Mouse (Mus musculus): Measurements from ENCODE around the gene Capn11. TPM values are rescaled to one million over a fixed set of nuclear protein-coding genes. Genes with fewer than 3 reads are reported as not detected.

Gene Capn11
- polyA plus RNA-seq, 1 experiment from 2014 or later = 0.81 TPM

DNA sequence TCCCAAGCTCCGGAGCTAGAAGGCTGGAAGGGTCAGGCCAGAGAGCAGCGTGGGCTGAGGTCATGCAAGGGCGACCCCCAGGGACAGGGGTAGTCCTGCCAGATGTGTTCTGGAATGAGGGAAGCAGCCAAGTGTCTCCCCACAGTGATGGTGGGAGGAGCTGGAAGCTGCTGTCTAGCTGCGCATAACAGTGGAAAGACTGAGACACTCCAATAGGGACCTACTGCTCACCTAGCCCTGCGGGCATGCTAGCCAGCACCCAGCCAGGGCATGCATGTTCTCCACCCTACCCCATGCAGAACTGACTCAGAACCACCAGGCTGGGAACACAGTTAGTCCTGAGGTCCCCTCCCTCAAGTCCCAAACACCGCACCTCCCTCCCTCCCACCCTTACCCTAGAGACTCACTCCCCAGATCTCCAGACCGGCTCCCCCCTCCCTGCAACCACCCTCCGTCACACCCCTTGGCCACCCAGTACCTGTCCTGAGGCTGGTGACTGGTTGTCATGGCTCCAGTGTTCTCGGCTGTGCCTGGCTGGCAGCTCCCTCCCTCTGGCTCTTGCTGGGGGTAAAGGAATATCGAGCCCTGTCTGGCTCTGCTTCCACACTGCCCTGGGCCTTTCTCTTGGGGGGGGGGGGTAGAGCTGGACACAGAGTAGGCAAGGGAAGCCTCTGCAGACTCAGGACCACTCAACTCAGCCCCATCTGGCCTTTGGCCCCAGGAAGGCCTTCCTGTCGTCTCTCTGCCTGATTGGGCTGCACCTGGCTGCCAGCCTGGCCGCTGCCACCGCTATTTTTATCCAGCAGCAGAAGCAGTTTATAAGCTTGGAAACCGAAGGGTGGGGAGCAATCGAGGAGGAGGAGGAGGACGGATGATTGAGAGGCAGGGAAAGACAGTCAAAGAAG, 67.2 kb downstream of the Capn11 start:
- H3K27ac ChIP-seq (replicated peaks) = peak overlapping the region; percentile 53
- 44% methylated on average over 16 of the region's 16 CpGs for WGBS
- DNase-seq (ENCODE audit: low spot score) = no peak
- H3K36me3 ChIP-seq (replicated peaks) = peaks cover 29% of the 10 kb centered on the region
- peaks cover 51% of the 10 kb centered on the region for H3K27me3 ChIP-seq (replicated peaks; ENCODE audit: low read depth, poor library complexity, severe bottlenecking)
- H3K4me1 ChIP-seq = peaks cover 71% of the 10 kb centered on the region
- peak overlapping the region; percentile 68 for H3K4me3 ChIP-seq
- H3K9me3 ChIP-seq = no peaks in the 10 kb centered on the region; the same call in 1 of the 2 replicates

DNA sequence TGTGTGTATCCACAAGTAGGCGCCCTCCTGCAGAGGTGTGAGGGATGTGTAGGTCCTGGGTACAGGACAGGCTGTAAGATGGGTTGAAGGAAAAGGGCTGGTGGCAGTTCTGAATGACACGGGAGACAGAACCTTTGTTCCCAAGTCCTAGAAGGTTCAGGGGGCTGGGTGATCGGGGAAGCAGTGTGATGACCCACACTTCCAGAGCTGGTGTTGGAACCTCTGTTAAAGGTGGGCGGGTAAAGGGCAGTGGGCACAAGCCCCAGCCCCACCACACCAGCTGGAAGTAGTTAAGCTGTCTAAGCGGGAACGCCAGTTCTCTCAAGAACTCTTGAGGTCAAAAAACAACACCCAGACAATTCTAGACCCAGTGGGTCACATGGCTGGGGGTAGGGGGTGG, 68.7 kb downstream of the Capn11 start:
- no peak for DNase-seq (ENCODE audit: low spot score)
- H3K4me1 ChIP-seq = peaks cover 66% of the 10 kb centered on the region

DNA sequence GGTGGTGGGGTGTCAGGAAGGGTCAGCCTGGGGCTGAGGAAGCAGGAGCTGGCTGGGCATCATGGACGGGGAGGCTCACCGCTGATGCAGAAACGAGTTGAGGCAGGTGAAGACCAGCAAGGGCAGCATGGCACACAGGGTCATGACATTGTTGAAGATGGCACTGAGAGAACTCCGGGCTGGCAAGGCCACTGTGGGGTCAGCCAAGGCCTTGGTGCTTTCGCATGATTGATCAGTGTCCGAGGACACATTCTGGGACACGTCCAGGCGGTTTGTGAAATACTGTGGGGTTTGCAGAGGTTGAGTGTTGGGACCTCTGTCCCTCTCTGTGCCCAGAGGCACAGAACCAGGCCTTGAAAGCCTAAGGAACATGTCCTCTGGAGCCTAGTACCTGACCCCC, 69.3 kb downstream of the Capn11 start:
- peaks cover 30% of the 10 kb centered on the region for H3K27me3 ChIP-seq (replicated peaks; ENCODE audit: low read depth, poor library complexity, severe bottlenecking)
- WGBS = 94% methylated on average over 8 of the region's 8 CpGs
- H3K4me3 ChIP-seq = no peak overlapping the region
- peaks cover 4% of the 10 kb centered on the region; the same call in 1 of the 2 replicates for H3K9me3 ChIP-seq
- no peak for DNase-seq (ENCODE audit: low spot score)
- H3K36me3 ChIP-seq (replicated peaks) = peaks cover 38% of the 10 kb centered on the region
- 0 out of 2 replicates have a peak overlapping the region, but pooled peaks have one; percentile 40 for H3K27ac ChIP-seq (replicated peaks)
- peaks cover 66% of the 10 kb centered on the region for H3K4me1 ChIP-seq

More for the DNA sequence above, 68.7 kb downstream of the Capn11 start:
- peaks cover 38% of the 10 kb centered on the region for H3K36me3 ChIP-seq (replicated peaks)
- H3K27ac ChIP-seq (replicated peaks) = peak overlapping the region; percentile 40; the same call in 1 of the 2 replicates
- H3K27me3 ChIP-seq (replicated peaks; ENCODE audit: low read depth, poor library complexity, severe bottlenecking) = peaks cover 36% of the 10 kb centered on the region
- H3K4me3 ChIP-seq = no peak overlapping the region
- 63% methylated on average over 6 of the region's 6 CpGs for WGBS
- H3K9me3 ChIP-seq = peaks cover 4% of the 10 kb centered on the region; the same call in 1 of the 2 replicates

DNA sequence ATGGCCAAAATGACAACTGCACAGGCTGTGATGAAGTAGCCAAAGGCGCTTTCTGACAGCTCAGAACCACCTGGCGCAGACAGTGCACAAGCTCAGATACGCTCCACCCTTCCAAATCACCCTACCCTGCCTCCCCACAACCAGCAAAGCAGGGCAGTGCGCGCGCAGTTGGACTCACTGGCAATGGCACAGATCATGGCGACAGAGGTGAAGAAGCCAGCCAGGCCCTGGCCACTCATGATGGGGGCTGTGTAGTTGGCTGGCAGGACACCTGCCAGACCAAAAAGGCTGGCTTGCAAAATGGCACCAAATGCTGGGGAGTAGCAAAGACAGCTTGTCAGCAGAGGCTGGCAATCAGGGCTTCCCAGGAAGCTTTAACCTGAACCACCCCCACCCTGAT, 69.9 kb downstream of the Capn11 start:
- no peak overlapping the region for H3K4me3 ChIP-seq
- H3K27me3 ChIP-seq (replicated peaks; ENCODE audit: low read depth, poor library complexity, severe bottlenecking) = peaks cover 24% of the 10 kb centered on the region
- WGBS = 96% methylated on average over 7 of the region's 7 CpGs
- peaks cover 38% of the 10 kb centered on the region for H3K36me3 ChIP-seq (replicated peaks)
- peaks cover 4% of the 10 kb centered on the region; the same call in 1 of the 2 replicates for H3K9me3 ChIP-seq
- H3K27ac ChIP-seq (replicated peaks) = no peak overlapping the region
- DNase-seq (ENCODE audit: low spot score) = no peak
- peaks cover 66% of the 10 kb centered on the region for H3K4me1 ChIP-seq

DNA sequence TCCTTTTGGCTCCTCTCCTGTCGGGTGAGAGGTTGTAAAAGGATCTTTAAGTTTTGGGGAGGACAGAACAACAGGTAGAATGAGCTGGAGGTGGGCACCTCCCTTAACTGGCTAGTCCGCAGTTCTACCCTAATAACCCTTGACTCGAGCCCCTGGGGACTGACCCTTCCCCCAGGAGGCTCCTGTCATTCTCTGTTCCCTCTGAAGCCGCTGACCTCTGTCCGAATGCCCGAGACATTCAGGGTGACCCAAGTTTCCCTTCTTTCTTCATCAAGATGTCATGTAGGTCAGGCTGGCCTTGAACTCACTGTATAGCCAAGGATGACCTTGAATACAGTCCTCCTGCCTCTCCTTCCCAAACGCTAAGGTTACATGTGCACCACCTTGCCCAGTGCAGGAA, 70.8 kb downstream of the Capn11 start:
- 92% methylated on average over 7 of the region's 7 CpGs for WGBS
- peaks cover 62% of the 10 kb centered on the region for H3K4me1 ChIP-seq

GRCm38 (mm10) chr17:45586449-45586837, 72.7 kb downstream of the Capn11 start:
- Histone ChIP-seq H3K9me3 (peaks cover 4% of the 10 kb centered on the region; the same call in 1 of the 2 replicates), H3K27me3 (replicated peaks; ENCODE audit: low read depth, poor library complexity, severe bottlenecking) (no peaks in the 10 kb centered on the region), H3K36me3 (replicated peaks) (peaks cover 38% of the 10 kb centered on the region), H3K27ac (replicated peaks) (peak overlapping the region; percentile 87; the same call in 1 of the 2 replicates), H3K4me1 (peaks cover 46% of the 10 kb centered on the region), H3K4me3 (no peak overlapping the region)
- peak; percentile 50 for DNase-seq (ENCODE audit: low spot score)
- WGBS = 96% methylated on average over 3 of the region's 3 CpGs

More for the DNA sequence above, 70.8 kb downstream of the Capn11 start:
- DNase-seq (ENCODE audit: low spot score) = no peak
- peaks cover 15% of the 10 kb centered on the region for H3K27me3 ChIP-seq (replicated peaks; ENCODE audit: low read depth, poor library complexity, severe bottlenecking)
- H3K4me3 ChIP-seq = no peak overlapping the region
- peaks cover 38% of the 10 kb centered on the region for H3K36me3 ChIP-seq (replicated peaks)
- H3K9me3 ChIP-seq = peaks cover 4% of the 10 kb centered on the region; the same call in 1 of the 2 replicates
- no peak overlapping the region for H3K27ac ChIP-seq (replicated peaks)

GRCm38 (mm10) chr17:45585725-45586448, 73.2 kb downstream of the Capn11 start:
- DNase-seq (ENCODE audit: low spot score) = no peak
- WGBS = 55% methylated on average over 23 of the region's 23 CpGs
- peaks cover 4% of the 10 kb centered on the region; the same call in 1 of the 2 replicates for H3K9me3 ChIP-seq

GRCm38 (mm10) chr17:45584939-45585678, 74.0 kb downstream of the Capn11 start:
- Histone ChIP-seq H3K27ac (replicated peaks) (peak overlapping the region; percentile 87), H3K27me3 (replicated peaks; ENCODE audit: low read depth, poor library complexity, severe bottlenecking) (no peaks in the 10 kb centered on the region), H3K4me3 (peak overlapping the region; percentile 37), H3K36me3 (replicated peaks) (peaks cover 37% of the 10 kb centered on the region), H3K4me1 (peaks cover 42% of the 10 kb centered on the region), H3K9me3 (peaks cover 4% of the 10 kb centered on the region; the same call in 1 of the 2 replicates)
- DNase-seq (ENCODE audit: low spot score) = peak; percentile 90
- WGBS = 8% methylated on average over 14 of the region's 14 CpGs

More at GRCm38 (mm10) chr17:45585725-45586448, 73.2 kb downstream of the Capn11 start:
- H3K27ac ChIP-seq (replicated peaks) = peak overlapping the region; percentile 87
- peaks cover 38% of the 10 kb centered on the region for H3K36me3 ChIP-seq (replicated peaks)
- 0 out of 2 replicates have a peak overlapping the region, but pooled peaks have one; percentile 29 for H3K4me3 ChIP-seq
- peaks cover 46% of the 10 kb centered on the region for H3K4me1 ChIP-seq
- H3K27me3 ChIP-seq (replicated peaks; ENCODE audit: low read depth, poor library complexity, severe bottlenecking) = no peaks in the 10 kb centered on the region

DNA sequence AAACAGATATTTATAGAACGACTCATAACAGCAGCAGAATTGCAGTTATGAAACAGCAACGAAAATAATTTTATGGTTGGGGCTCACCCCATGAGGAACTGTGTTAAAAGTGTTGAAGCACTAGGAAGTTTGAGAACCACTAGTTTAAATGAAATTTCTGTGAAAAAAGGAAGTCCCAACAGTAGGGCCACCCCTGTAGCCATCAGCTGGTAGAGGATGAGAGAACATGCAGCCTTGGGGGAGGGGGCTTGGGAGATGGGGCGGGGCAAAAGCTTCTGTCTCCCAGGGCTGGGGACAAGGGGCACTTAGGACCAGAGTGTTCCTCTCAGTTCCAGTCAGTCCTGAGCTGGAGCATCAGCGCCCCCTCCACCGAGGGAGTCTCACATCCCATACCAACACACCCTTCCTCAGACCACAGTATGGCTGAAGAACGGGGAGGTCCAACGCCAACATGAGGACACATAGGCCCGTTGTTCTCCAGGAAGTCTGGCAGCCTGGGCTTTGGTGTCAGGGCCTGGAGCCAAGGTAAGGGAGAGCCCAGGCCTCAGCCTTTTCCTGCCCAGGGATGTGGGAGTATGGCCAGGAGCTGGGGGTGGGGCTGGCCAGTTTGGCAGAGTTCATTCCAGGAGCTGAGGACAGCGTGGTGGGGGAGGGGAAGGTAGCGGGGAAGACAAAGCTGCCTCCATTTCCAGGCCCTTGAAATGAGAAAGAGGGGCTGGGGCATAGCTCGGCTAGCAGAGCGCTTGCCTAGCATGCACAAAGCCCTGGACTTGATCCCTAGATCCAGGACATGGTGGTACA, 74.8 kb downstream of the Capn11 start:
- H3K4me1 ChIP-seq = peaks cover 40% of the 10 kb centered on the region
- peaks cover 29% of the 10 kb centered on the region for H3K36me3 ChIP-seq (replicated peaks)
- H3K27ac ChIP-seq (replicated peaks) = peak overlapping the region; percentile 87
- peak; percentile 73 for DNase-seq (ENCODE audit: low spot score)
- 28% methylated on average over 12 of the region's 12 CpGs for WGBS
- H3K27me3 ChIP-seq (replicated peaks; ENCODE audit: low read depth, poor library complexity, severe bottlenecking) = no peaks in the 10 kb centered on the region
- H3K9me3 ChIP-seq = peaks cover 4% of the 10 kb centered on the region; the same call in 1 of the 2 replicates
- peak overlapping the region; percentile 37 for H3K4me3 ChIP-seq

DNA sequence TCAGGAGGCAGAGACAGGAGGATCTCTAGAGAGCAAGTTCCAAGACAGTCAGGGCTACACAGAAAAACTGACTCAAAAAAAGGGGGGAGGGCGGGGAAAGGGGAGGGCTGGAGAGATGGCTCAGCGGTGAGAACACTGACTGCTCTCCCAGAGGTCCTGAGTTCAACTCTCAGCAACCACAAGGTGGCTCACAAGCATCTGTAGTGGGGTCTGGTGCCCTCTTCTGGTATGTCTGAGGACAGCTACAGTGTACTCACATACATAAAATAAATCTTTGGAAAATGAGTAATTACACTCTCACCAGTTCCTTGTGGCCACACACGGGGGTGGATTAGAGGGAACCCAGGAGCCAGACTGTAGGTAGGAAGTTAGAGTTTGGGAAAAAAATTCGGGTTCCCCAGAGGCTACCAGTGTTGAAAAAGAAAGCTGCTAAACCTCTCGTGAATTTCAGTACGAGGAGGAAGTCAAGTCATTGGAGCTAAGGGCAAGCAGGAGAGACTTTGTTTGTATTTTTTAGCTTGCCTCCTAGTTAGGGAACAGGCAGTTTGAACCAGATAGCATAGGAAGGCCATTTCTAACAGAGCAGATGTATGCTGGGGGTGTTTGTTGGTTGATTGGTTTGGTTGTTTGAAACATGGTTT, 76.3 kb downstream of the Capn11 start:
- Histone ChIP-seq H3K4me1 (peaks cover 40% of the 10 kb centered on the region), H3K27me3 (replicated peaks; ENCODE audit: low read depth, poor library complexity, severe bottlenecking) (no peaks in the 10 kb centered on the region), H3K36me3 (replicated peaks) (peaks cover 15% of the 10 kb centered on the region), H3K9me3 (peaks cover 4% of the 10 kb centered on the region; the same call in 1 of the 2 replicates), H3K27ac (replicated peaks) (no peak overlapping the region), H3K4me3 (no peak overlapping the region)
- no peak for DNase-seq (ENCODE audit: low spot score)
- WGBS = 73% methylated on average over 6 of the region's 6 CpGs

DNA sequence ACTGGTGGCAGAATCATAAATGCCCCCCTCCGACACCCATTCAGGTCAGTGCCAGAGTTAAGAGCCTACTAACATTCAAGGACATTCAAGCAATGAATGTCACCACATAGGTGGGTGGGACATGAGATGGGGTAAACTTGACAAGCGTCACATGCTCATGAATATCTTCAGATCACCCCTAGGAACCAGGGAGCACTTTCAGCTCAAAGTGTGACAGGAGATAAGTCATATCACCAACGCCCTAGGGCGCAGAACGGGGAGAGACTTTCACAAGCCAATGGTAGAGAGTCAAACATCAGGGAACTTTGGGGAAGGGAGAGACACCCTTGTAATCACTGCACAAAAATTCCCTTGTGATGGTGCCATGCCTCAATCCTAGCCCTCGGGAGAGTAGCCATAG, 76.9 kb downstream of the Capn11 start:
- no peaks in the 10 kb centered on the region for H3K27me3 ChIP-seq (replicated peaks; ENCODE audit: low read depth, poor library complexity, severe bottlenecking)
- no peak for DNase-seq (ENCODE audit: low spot score)
- H3K27ac ChIP-seq (replicated peaks) = no peak overlapping the region
- WGBS = 91% methylated on average over 6 of the region's 6 CpGs
- peaks cover 4% of the 10 kb centered on the region; the same call in 1 of the 2 replicates for H3K9me3 ChIP-seq
- no peak overlapping the region for H3K4me3 ChIP-seq
- H3K36me3 ChIP-seq (replicated peaks) = peaks cover 11% of the 10 kb centered on the region
- H3K4me1 ChIP-seq = peaks cover 40% of the 10 kb centered on the region

Measured in embryonic facial prominence, embryonic 10.5 days (tissue).